Mouse (Mus musculus) midbrain, embryonic 15.5 days (tissue): ENCODE measurements around the gene Plscr5. TPM values are rescaled to one million over a fixed set of nuclear protein-coding genes. Genes with fewer than 3 reads are reported as not detected.

ENCODE experiments used
- ATAC-seq: fragments of 200-750 bp; cut with Nextera tagmentation; replicated peaks from 2 replicates; pipeline ENCODE4 v1.8.0; 2017; ENCODE audit warnings: moderate TSS enrichment
- H3K27ac ChIP-seq: fragments of 300-500 bp; sonication (generic); 2 replicates; pipeline ENCODE4 v1.5.1; 2015; ENCODE audit warnings: mild to moderate bottlenecking, inconsistent platforms
- H3K27me3 ChIP-seq: fragments of 300-500 bp; sonication (generic); replicated peaks from 2 replicates; pipeline ENCODE4 v1.6.1; 2015; ENCODE audit warnings: inconsistent platforms
- H3K36me3 ChIP-seq: fragments of 300-500 bp; sonication (generic); replicated peaks from 2 replicates; pipeline ENCODE4 v1.6.1; 2015; ENCODE audit warnings: inconsistent platforms
- H3K4me1 ChIP-seq: fragments of 300-500 bp; sonication (generic); 2 replicates; pipeline ENCODE4 v1.6.1; 2015; ENCODE audit warnings: inconsistent platforms
- H3K4me2 ChIP-seq: fragments of 300-500 bp; sonication (generic); 2 replicates; pipeline ENCODE4 v1.6.1; 2015; ENCODE audit warnings: inconsistent platforms, mild to moderate bottlenecking, moderate library complexity
- H3K4me3 ChIP-seq: fragments of 300-500 bp; sonication (generic); 2 replicates; pipeline ENCODE4 v1.5.1; 2015; ENCODE audit warnings: mild to moderate bottlenecking, inconsistent platforms
- H3K9ac ChIP-seq: fragments of 300-500 bp; sonication (generic); 2 replicates; pipeline ENCODE4 v1.6.1; 2015; ENCODE audit warnings: mild to moderate bottlenecking, inconsistent platforms
- H3K9me3 ChIP-seq: fragments of 300-500 bp; sonication (generic); 2 replicates; pipeline ENCODE4 v1.6.1; 2016; ENCODE audit warnings: inconsistent platforms
- WGBS: fragments of 180-500 bp; shearing (Covaris S2); methylation state at CpG from one replicate; pipeline ENCODE4 v1.1.7; 2015; ENCODE audit warnings: mixed read lengths; 5-methylcytosine and 5-hydroxymethylcytosine counted together
- polyA plus RNA-seq: library from polyadenylated mRNA; unstranded; fragments of >200 nt; fragmentation: Nextera tagmentation; extraction: Ambion mirVana; gene quantifications from 2 replicates; pipeline ENCODE4 v1.2.1, GENCODE M21; 2015

Plscr5 gene
- polyA plus RNA-seq, 1 experiment from 2014 or later, result 0.70 TPM

DNA sequence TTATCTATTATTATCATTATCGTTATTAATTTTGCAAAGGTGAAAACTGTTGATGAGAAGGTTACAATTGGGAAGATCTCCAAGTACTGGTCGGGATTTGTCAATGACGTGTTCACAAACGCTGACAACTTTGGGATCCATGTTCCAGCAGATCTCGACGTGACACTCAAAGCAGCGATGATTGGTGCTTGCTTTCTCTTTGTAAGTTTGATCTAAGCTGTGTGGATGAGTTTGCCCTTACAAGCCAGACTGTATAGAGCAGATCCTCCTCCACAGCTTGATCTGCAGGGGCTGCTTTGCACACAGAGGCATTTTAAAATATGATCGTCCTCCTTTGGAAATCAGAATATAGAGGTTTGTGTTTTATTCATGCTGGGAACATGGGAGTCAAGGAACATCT, 15.0 kb downstream of the Plscr5 start:
- Histone ChIP-seq H3K27me3 (no peaks in the 10 kb centered on the region), H3K4me2 (no peak overlapping the region), H3K4me3 (no peak overlapping the region), H3K27ac (no peak overlapping the region), H3K36me3 (no peaks in the 10 kb centered on the region), H3K9ac (no peak overlapping the region), H3K9me3 (no peaks in the 10 kb centered on the region), H3K4me1 (0 out of 2 replicates have a peak, but pooled peaks cover 4% of the 10 kb centered on the region)
- no peak for ATAC-seq
- WGBS, result 71% methylated on average over 8 of the region's 8 CpGs

DNA sequence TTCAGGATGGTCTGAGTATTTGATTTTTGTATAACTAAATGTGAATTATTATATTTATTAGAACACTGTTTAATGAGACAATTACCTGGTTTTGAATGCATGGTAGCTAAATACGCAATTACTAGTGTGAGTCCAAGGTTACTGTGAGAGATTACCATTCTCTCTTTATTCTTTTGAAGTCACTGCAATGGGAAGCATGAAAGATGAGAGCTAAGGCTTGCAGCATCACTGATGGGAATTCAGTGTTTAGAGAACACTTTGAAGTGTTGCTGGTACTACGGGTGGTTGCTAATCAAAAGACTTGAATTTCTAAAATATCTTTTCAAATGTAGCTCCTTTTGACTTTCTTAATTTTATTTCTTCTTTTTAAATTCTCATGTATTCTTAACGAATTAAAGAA, 17.1 kb downstream of the Plscr5 start:
- Histone ChIP-seq H3K9me3 (no peaks in the 10 kb centered on the region), H3K36me3 (no peaks in the 10 kb centered on the region), H3K27ac (no peak overlapping the region), H3K4me2 (no peak overlapping the region), H3K27me3 (no peaks in the 10 kb centered on the region), H3K4me3 (no peak overlapping the region), H3K4me1 (0 out of 2 replicates have a peak, but pooled peaks cover 4% of the 10 kb centered on the region), H3K9ac (no peak overlapping the region)
- 53% methylated on average over 3 of the region's 3 CpGs for WGBS
- ATAC-seq, result peak; percentile 68; the same call in 1 of the 2 replicates

DNA sequence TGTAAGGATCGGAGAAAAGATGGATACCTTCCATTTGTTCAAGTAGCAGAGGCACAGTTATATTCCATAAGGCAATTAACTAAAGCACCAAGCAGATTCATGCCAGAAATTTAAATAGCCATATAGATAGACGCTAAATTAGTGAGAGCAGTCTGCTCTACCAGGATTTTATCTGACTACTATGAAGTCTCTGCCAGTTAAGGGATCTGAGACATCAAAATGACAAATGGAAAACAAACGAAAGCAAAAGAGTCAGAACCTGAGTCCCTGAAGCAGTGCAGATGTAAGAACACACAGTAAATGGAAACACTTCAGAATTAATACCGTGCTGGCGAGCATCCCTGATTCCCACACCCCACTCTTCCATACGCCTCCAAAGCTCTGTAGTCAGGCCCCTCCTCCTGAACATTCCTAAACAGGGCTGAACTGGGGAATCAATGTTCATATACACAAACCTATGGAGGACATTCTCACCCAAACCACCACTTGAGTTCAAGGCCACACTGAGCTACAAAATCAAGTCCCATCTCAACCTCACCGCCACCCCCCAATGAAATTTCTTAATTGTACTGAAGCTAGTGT, 17.7 kb downstream of the Plscr5 start:
- H3K9ac ChIP-seq, result no peak overlapping the region
- H3K9me3 ChIP-seq, result no peaks in the 10 kb centered on the region
- H3K36me3 ChIP-seq, result no peaks in the 10 kb centered on the region
- H3K4me3 ChIP-seq, result no peak overlapping the region
- no peak overlapping the region for H3K4me2 ChIP-seq
- ATAC-seq, result peak; percentile 73
- no peaks in the 10 kb centered on the region for H3K27me3 ChIP-seq
- peak overlapping the region; percentile 50; the same call in 1 of the 2 replicates for H3K27ac ChIP-seq
- WGBS, result 66% methylated on average over 7 of the region's 7 CpGs
- 0 out of 2 replicates have a peak, but pooled peaks cover 4% of the 10 kb centered on the region for H3K4me1 ChIP-seq

- Histone ChIP-seq H3K27ac (no peak overlapping the region), H3K4me3 (no peak overlapping the region), H3K36me3 (no peaks in the 10 kb centered on the region), H3K9ac (no peak overlapping the region), H3K27me3 (no peaks in the 10 kb centered on the region), H3K4me2 (no peak overlapping the region), H3K4me1 (0 out of 2 replicates have a peak, but pooled peaks cover 4% of the 10 kb centered on the region), H3K9me3 (no peaks in the 10 kb centered on the region)
- 71% methylated on average over 3 of the region's 3 CpGs for WGBS
- ATAC-seq, result no peak
Measured at GRCm38 (mm10) chr9:92211048-92211447, 18.3 kb downstream of the Plscr5 start.

DNA sequence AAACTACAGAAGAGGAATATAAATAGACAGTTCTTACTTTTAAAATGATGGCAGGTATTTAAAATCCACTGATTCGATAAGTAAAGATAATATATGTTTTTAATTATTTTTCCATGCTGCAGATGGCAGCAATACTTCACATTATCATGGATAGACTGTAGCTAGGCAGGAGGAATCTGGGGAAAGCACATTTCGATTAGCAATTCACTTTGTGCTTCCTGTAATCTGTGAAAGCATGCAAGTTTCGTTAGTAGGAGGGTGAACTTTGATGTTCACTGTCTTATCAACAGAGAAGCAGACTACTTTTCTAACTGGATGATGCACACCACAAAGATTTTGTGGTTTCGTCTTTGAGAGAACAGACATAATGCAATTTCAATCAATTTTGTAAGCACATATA, 24.7 kb downstream of the Plscr5 start:
- Histone ChIP-seq H3K4me2 (no peak overlapping the region), H3K9me3 (no peaks in the 10 kb centered on the region), H3K36me3 (no peaks in the 10 kb centered on the region), H3K4me1 (no peaks in the 10 kb centered on the region), H3K4me3 (no peak overlapping the region), H3K9ac (no peak overlapping the region), H3K27me3 (no peaks in the 10 kb centered on the region), H3K27ac (no peak overlapping the region)
- 0 out of 2 replicates have a peak, but pooled peaks have one; percentile 54 for ATAC-seq
- 59% methylated on average over 4 of the region's 4 CpGs for WGBS

GRCm38 (mm10) chr9:92217896-92218295, 25.2 kb downstream of the Plscr5 start:
- Histone ChIP-seq H3K4me2 (no peak overlapping the region), H3K27ac (no peak overlapping the region; the same call in 1 of the 2 replicates), H3K4me1 (no peaks in the 10 kb centered on the region), H3K36me3 (no peaks in the 10 kb centered on the region), H3K9ac (no peak overlapping the region), H3K27me3 (no peaks in the 10 kb centered on the region), H3K9me3 (no peaks in the 10 kb centered on the region), H3K4me3 (no peak overlapping the region)
- 84% methylated on average over 2 of the region's 2 CpGs for WGBS
- 0 out of 2 replicates have a peak, but pooled peaks have one; percentile 37 for ATAC-seq

- Histone ChIP-seq H3K27me3 (no peaks in the 10 kb centered on the region), H3K9me3 (no peaks in the 10 kb centered on the region), H3K4me2 (no peak overlapping the region), H3K27ac (no peak overlapping the region), H3K36me3 (no peaks in the 10 kb centered on the region), H3K4me1 (no peaks in the 10 kb centered on the region), H3K9ac (no peak overlapping the region), H3K4me3 (no peak overlapping the region)
- no peak for ATAC-seq
- 90% methylated on average over 3 of the region's 3 CpGs for WGBS
Measured at GRCm38 (mm10) chr9:92220151-92220550, 27.4 kb downstream of the Plscr5 start.

GRCm38 (mm10) chr9:92221480-92221879, 28.7 kb downstream of the Plscr5 start:
- no peak overlapping the region for H3K4me3 ChIP-seq
- no peaks in the 10 kb centered on the region for H3K36me3 ChIP-seq
- H3K27ac ChIP-seq, result no peak overlapping the region
- H3K4me2 ChIP-seq, result no peak overlapping the region
- ATAC-seq, result no peak
- no peaks in the 10 kb centered on the region for H3K27me3 ChIP-seq
- no peak overlapping the region for H3K9ac ChIP-seq
- H3K9me3 ChIP-seq, result no peaks in the 10 kb centered on the region
- H3K4me1 ChIP-seq, result no peaks in the 10 kb centered on the region

DNA sequence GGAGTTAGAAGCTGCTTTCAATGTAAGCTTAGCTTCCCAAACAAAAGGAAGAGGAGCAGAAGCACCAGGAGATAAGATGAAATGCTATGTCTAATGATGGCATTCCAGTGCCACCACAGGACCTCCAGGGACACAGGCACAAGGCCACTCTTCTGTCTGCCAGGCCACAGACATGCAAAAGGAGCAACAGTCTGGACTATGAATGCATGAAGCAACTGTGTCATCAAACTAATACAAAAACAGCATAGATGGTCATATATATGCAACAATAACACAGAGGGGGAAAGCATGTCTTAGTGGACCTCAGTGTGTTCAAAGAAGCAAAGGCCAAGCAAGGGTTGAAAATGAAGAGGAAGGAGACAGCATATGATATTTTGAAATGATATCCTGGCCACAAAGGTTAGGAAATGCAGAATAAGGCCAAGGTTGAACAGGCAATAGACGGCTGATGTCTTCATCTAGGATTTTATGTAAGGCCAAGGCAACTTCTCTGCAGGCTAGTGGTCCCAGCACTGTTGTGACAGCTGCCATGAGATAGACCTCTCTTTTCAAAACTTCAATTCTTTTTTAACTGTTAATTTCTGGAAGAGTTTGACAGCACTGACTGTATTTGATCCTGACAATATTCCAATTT, 32.0 kb downstream of the Plscr5 start:
- Histone ChIP-seq H3K4me1 (no peaks in the 10 kb centered on the region), H3K27ac (no peak overlapping the region), H3K36me3 (no peaks in the 10 kb centered on the region), H3K4me2 (no peak overlapping the region), H3K4me3 (no peak overlapping the region), H3K27me3 (no peaks in the 10 kb centered on the region), H3K9me3 (no peaks in the 10 kb centered on the region), H3K9ac (no peak overlapping the region)
- ATAC-seq, result no peak
- WGBS, result 96% methylated on average over 1 of the region's 1 CpGs

- H3K36me3 ChIP-seq, result no peaks in the 10 kb centered on the region
- no peak overlapping the region for H3K27ac ChIP-seq
- H3K27me3 ChIP-seq, result no peaks in the 10 kb centered on the region
- ATAC-seq, result no peak
- no peak overlapping the region for H3K4me2 ChIP-seq
- 90% methylated on average over 3 of the region's 3 CpGs for WGBS
- H3K9me3 ChIP-seq, result no peaks in the 10 kb centered on the region
- H3K9ac ChIP-seq, result no peak overlapping the region
- no peak overlapping the region for H3K4me3 ChIP-seq
- no peaks in the 10 kb centered on the region for H3K4me1 ChIP-seq
Measured at GRCm38 (mm10) chr9:92226127-92226655, 33.5 kb downstream of the Plscr5 start.

- H3K9ac ChIP-seq, result no peak overlapping the region
- ATAC-seq, result no peak
- no peaks in the 10 kb centered on the region for H3K9me3 ChIP-seq
- H3K4me2 ChIP-seq, result no peak overlapping the region
- H3K36me3 ChIP-seq, result no peaks in the 10 kb centered on the region
- no peak overlapping the region for H3K4me3 ChIP-seq
- no peaks in the 10 kb centered on the region for H3K4me1 ChIP-seq
- H3K27me3 ChIP-seq, result no peaks in the 10 kb centered on the region
- 85% methylated on average over 3 of the region's 3 CpGs for WGBS
- H3K27ac ChIP-seq, result no peak overlapping the region
Measured at GRCm38 (mm10) chr9:92226795-92227194, 34.1 kb downstream of the Plscr5 start.

GRCm38 (mm10) chr9:92228867-92229832, 36.4 kb downstream of the Plscr5 start:
- Histone ChIP-seq H3K9ac (no peak overlapping the region), H3K4me2 (no peak overlapping the region), H3K27ac (no peak overlapping the region), H3K9me3 (no peaks in the 10 kb centered on the region), H3K4me3 (no peak overlapping the region), H3K4me1 (no peaks in the 10 kb centered on the region), H3K27me3 (no peaks in the 10 kb centered on the region), H3K36me3 (no peaks in the 10 kb centered on the region)
- 93% methylated on average over 16 of the region's 16 CpGs for WGBS
- ATAC-seq, result no peak
